In the genomic region with DNA sequence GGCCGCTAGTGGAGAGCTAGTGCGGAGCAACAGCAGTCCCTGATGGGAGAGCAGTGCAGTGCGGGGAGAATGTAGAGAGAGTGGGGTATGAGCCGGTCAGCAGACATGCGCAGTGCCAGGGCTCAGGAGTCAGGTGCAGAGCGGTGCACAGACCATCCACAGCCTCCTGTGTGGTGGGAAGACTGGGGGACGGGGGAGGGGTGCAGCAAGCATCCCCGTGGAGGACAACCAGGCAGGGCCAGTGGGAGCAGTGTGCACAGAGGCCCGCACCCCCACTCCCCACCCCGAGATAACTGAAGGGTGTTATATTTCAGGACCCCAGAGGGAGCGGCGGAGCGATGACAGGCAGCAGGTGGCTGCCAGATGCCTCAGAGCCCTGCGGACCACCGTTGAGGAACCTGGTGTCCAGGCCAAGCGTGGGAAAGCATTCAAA, we compare ENCODE assay signal across 11 mouse cellular contexts. TPM values are rescaled to one million over a fixed set of nuclear protein-coding genes. Genes with fewer than 3 reads are reported as not detected.
DNase-seq lines count a peak whose midpoint lies in the region; ATAC-seq lines count a peak whose summit lies in the region.
"Had no signal": no experiment of that assay in that cellular context is flagged by ENCODE, and none has a peak within 500 bp of the region (broad histone marks: within the 10 kb centered on the region; RNA-seq: fewer than 3 reads in every experiment).

No protein-coding gene starts in this region.

- H3K27me3 ChIP-seq in liver, embryonic 16.5 days (ENCODE audit: control insufficient read depth, insufficient read depth, low read depth, low read length): peaks cover 3% of the 10 kb centered on the region; the same call in 1 of the 2 replicates
- peaks cover 4% of the 10 kb centered on the region for H3K27me3 ChIP-seq in liver, embryonic 11.5 days (replicated peaks; ENCODE audit: control insufficient read depth, insufficient read depth, low read length)
- peaks cover 20% of the 10 kb centered on the region for H3K27me3 ChIP-seq in hindbrain, embryonic 12.5 days
- H3K27me3 ChIP-seq in neural tube, embryonic 13.5 days: peaks cover 21% of the 10 kb centered on the region

- peak; percentile 7 for DNase-seq in gastrocnemius, postnatal 14 days
- no peak for DNase-seq in gastrocnemius, postnatal 4 days (ENCODE audit: low spot score in 2 of 2)
- DNase-seq in liver, embryonic 11.5 days (ENCODE audit: low spot score): no peak
- DNase-seq in thymus, postnatal 10 days (ENCODE audit: low spot score in 2 of 2): no peak
- DNase-seq: B cell, adult 2 months had no signal

- H3K4me1 ChIP-seq in liver, embryonic 16.5 days (ENCODE audit: control insufficient read depth, low read depth, low read length): peaks cover under 1% of the 10 kb centered on the region
- no peaks in the 10 kb centered on the region for H3K4me1 ChIP-seq in liver, embryonic 11.5 days (replicated peaks; ENCODE audit: control insufficient read depth, insufficient read depth, low read length)
- H3K4me1 ChIP-seq in hindbrain, embryonic 12.5 days: peaks cover 8% of the 10 kb centered on the region
- H3K4me1 ChIP-seq in neural tube, embryonic 13.5 days (replicated peaks): peaks cover 9% of the 10 kb centered on the region

- H3K4me2 ChIP-seq in liver, embryonic 16.5 days (ENCODE audit: low read depth, low read length): no peak overlapping the region
- H3K4me2 ChIP-seq in liver, embryonic 11.5 days: no peak overlapping the region
- H3K4me2 ChIP-seq in hindbrain, embryonic 12.5 days (replicated peaks): 0 out of 2 replicates have a peak overlapping the region, but pooled peaks have one; percentile 3
- peak overlapping the region; percentile 13; the same call in 1 of the 2 replicates for H3K4me2 ChIP-seq in neural tube, embryonic 13.5 days

- H3K36me3 ChIP-seq in liver, embryonic 16.5 days (ENCODE audit: control insufficient read depth, insufficient read depth): no peaks in the 10 kb centered on the region
- H3K36me3 ChIP-seq in liver, embryonic 11.5 days (ENCODE audit: control insufficient read depth, insufficient read depth, low read length): no peaks in the 10 kb centered on the region
- no peaks in the 10 kb centered on the region for H3K36me3 ChIP-seq in hindbrain, embryonic 12.5 days
- no peaks in the 10 kb centered on the region for H3K36me3 ChIP-seq in neural tube, embryonic 13.5 days

- ATAC-seq in liver, embryonic 16.5 days (ENCODE audit: low read depth): 0 out of 2 replicates have a peak, but pooled peaks have one; percentile 13
- no peak for ATAC-seq in liver, embryonic 11.5 days (replicated peaks; ENCODE audit: low FRiP score)
- no peak for ATAC-seq in hindbrain, embryonic 12.5 days (ENCODE audit: low FRiP score)
- no peak for ATAC-seq in neural tube, embryonic 13.5 days (ENCODE audit: low read depth)
- no peak for ATAC-seq in megakaryocyte, adult 5-6 weeks (ENCODE audit: poor library complexity, severe bottlenecking)
- ATAC-seq: forebrain, embryonic 16.5 days had no signal

- intact Hi-C loops in gastrocnemius, postnatal 14 days (cut with DNase I; ENCODE audit: low total_unique reads): loop anchor here (5.0 kb wide), 2 partner anchors 258 to 373 kb away; no protein-coding TSS in a partner anchor

- no peak overlapping the region for H3K9ac ChIP-seq in liver, embryonic 16.5 days (ENCODE audit: low read depth, low read length)
- no peak overlapping the region for H3K9ac ChIP-seq in liver, embryonic 11.5 days (ENCODE audit: low read depth, low read length)
- H3K9ac ChIP-seq in hindbrain, embryonic 12.5 days: peak overlapping the region; percentile 23; the same call in 1 of the 2 replicates
- 0 out of 2 replicates have a peak overlapping the region, but pooled peaks have one; percentile 12 for H3K9ac ChIP-seq in neural tube, embryonic 13.5 days

- H3K9me3 ChIP-seq in liver, embryonic 16.5 days (replicated peaks; ENCODE audit: control insufficient read depth, low read length): no peaks in the 10 kb centered on the region
- no peaks in the 10 kb centered on the region for H3K9me3 ChIP-seq in liver, embryonic 11.5 days (ENCODE audit: control insufficient read depth, low read length)
- no peaks in the 10 kb centered on the region for H3K9me3 ChIP-seq in hindbrain, embryonic 12.5 days (replicated peaks)
- no peaks in the 10 kb centered on the region for H3K9me3 ChIP-seq in neural tube, embryonic 13.5 days

- no peak overlapping the region for H3K27ac ChIP-seq in liver, embryonic 16.5 days (ENCODE audit: low read length)
- H3K27ac ChIP-seq in liver, embryonic 11.5 days (ENCODE audit: low read depth, low read length): no peak overlapping the region
- no peak overlapping the region for H3K27ac ChIP-seq in hindbrain, embryonic 12.5 days
- no peak overlapping the region for H3K27ac ChIP-seq in neural tube, embryonic 13.5 days (replicated peaks)
- H3K27ac ChIP-seq: layer of hippocampus, adult 2 months had no signal

- 55% methylated on average over 16 of the region's 16 CpGs for WGBS in liver, embryonic 16.5 days (ENCODE audit: insufficient replicate concordance)
- WGBS in liver, embryonic 11.5 days: 42% methylated on average over 16 of the region's 16 CpGs
- 30% methylated on average over 16 of the region's 16 CpGs for WGBS in hindbrain, embryonic 12.5 days
- WGBS in neural tube, embryonic 13.5 days: 37% methylated on average over 16 of the region's 16 CpGs

- no peak overlapping the region for H3K4me3 ChIP-seq in liver, embryonic 16.5 days (ENCODE audit: low read depth, low read length)
- no peak overlapping the region for H3K4me3 ChIP-seq in liver, embryonic 11.5 days (ENCODE audit: low read depth, low read length)
- no peak overlapping the region for H3K4me3 ChIP-seq in hindbrain, embryonic 12.5 days
- H3K4me3 ChIP-seq in neural tube, embryonic 13.5 days: no peak overlapping the region
- H3K4me3 ChIP-seq: layer of hippocampus, adult 2 months had no signal

RNA-seq across cellular contexts. Expression of a gene that starts 31.9 kb away (rescaled TPM):
- total RNA-seq in gastrocnemius, postnatal 14 days (2021): 10 to 100 TPM; 13.9 to 15.6 TPM
- 10 to 100 TPM; 28.5 to 31.3 TPM for total RNA-seq in gastrocnemius, postnatal 4 days (2021)
- polyA plus RNA-seq in liver, embryonic 16.5 days (2015; fragmentation: Nextera tagmentation; extraction: Ambion mirVana): 22.0 and 22.4 TPM in 2 replicates
- polyA plus RNA-seq in liver, embryonic 11.5 days (2014; fragmentation: Nextera tagmentation; extraction: Ambion mirVana): 50.7 and 53.6 TPM in 2 replicates
- polyA plus RNA-seq in hindbrain, embryonic 12.5 days (2016; fragmentation: Nextera tagmentation; extraction: Ambion mirVana): 96.9 and 118 TPM in 2 replicates
- polyA plus RNA-seq in neural tube, embryonic 13.5 days (2015; fragmentation: Nextera tagmentation; extraction: Ambion mirVana): 110 and 113 TPM in 2 replicates
- total RNA-seq in megakaryocyte, adult 5-6 weeks (2015): 49.1 and 54.8 TPM in 2 replicates
- total RNA-seq in megakaryocyte, adult 5-6 weeks (2017): 145 and 151 TPM in 2 replicates

Comparison
In these comparisons a context has a peak if more than half of its experiments do, and no peak if none do; other contexts are left out.
1. H3K4me2 ChIP-seq: peak in hindbrain, embryonic 12.5 days (single experiment) and neural tube, embryonic 13.5 days (single experiment); none in liver, embryonic 16.5 days (single experiment) and liver, embryonic 11.5 days (single experiment).
2. H3K9ac ChIP-seq: peak in hindbrain, embryonic 12.5 days (single experiment) and neural tube, embryonic 13.5 days (single experiment); none in liver, embryonic 16.5 days (single experiment) and liver, embryonic 11.5 days (single experiment).